Mouse (Mus musculus): ENCODE data around the gene Mov10.

DNA sequence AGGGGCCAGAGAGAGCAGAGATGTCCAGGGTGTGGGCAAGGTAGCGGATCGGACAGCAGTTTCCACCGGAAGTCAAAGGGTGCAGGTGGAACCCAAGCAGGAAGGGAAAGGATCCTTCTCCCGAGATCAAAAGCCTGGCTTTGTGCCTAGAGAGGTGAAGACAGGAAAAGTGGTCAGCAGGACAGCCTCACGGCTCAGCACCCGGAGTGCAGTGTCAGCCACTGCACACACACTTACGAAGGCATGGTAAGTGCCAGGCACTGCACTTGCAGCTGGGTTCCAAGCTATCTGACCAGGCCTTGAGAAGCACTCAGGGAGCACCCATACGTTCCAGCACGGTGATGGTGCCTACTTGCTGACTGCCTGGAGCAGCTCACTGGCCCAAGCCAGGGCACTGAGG, 12.8 kb downstream of the Mov10 start:
- TF ChIP-seq CTCF (conservative IDR thresholded peaks at IDR 0.05; ENCODE audit: insufficient read depth, insufficient read length, low read depth, low read length) (no peak), POLR2A (IDR thresholded peaks at IDR 0.05; ENCODE audit: low read depth, low read length) (no peak)

All from kidney, adult 2 months (tissue).